Mouse (Mus musculus): ENCODE measurements around the gene Mov10l1. TPM values are rescaled to one million over a fixed set of nuclear protein-coding genes. Genes with fewer than 3 reads are reported as not detected.

The Mov10l1 gene
- total RNA-seq, 2 experiments from 2014 or later: not detected

Other genes with a start within 250 kb of the Mov10l1 start
- gene Brd1, start 248.7 kb upstream of the Mov10l1 start, total RNA-seq (2014; fragmentation: Nextera tagmentation): 40.9 and 53.1 TPM in 2 replicates
- gene Brd1, start 248.7 kb upstream of the Mov10l1 start, total RNA-seq (2017): 51.7 and 52.5 TPM in 2 replicates
- gene Zbed4, start 231.2 kb upstream of the Mov10l1 start, total RNA-seq (2014; fragmentation: Nextera tagmentation): 62.1 and 73.2 TPM in 2 replicates
- gene Zbed4, start 231.2 kb upstream of the Mov10l1 start, total RNA-seq (2017): 55.0 and 61.0 TPM in 2 replicates
- 12.9 and 14.2 TPM in 2 replicates for gene Alg12, start 163.6 kb upstream of the Mov10l1 start, total RNA-seq (2014; fragmentation: Nextera tagmentation)
- gene Alg12, start 163.6 kb upstream of the Mov10l1 start, total RNA-seq (2017): 3.5 and 11.6 TPM in 2 replicates
- gene Creld2, start 163.3 kb upstream of the Mov10l1 start, total RNA-seq (2014; fragmentation: Nextera tagmentation): 72.9 and 76.0 TPM in 2 replicates
- 138 and 139 TPM in 2 replicates for gene Creld2, start 163.3 kb upstream of the Mov10l1 start, total RNA-seq (2017)
- 13.8 and 14.6 TPM in 2 replicates for gene Pim3, start 120.7 kb upstream of the Mov10l1 start, total RNA-seq (2014; fragmentation: Nextera tagmentation)
- gene Pim3, start 120.7 kb upstream of the Mov10l1 start, total RNA-seq (2017): 13.0 and 21.3 TPM in 2 replicates
- gene Ttll8, start 28.5 kb upstream of the Mov10l1 start, total RNA-seq (2014; fragmentation: Nextera tagmentation): not detected in 2 replicates
- gene Ttll8, start 28.5 kb upstream of the Mov10l1 start, total RNA-seq (2017): not detected in 2 replicates
- not detected in 2 replicates for gene Mlc1, start 3.9 kb upstream of the Mov10l1 start, total RNA-seq (2014; fragmentation: Nextera tagmentation)
- gene Mlc1, start 3.9 kb upstream of the Mov10l1 start, total RNA-seq (2017): not detected in 2 replicates
- not detected in 2 replicates for gene Panx2, start 76.8 kb downstream of the Mov10l1 start, total RNA-seq (2014; fragmentation: Nextera tagmentation)
- gene Panx2, start 76.8 kb downstream of the Mov10l1 start, total RNA-seq (2017): not detected in 2 replicates
- 38.0 and 44.2 TPM in 2 replicates for gene Trabd, start 92.2 kb downstream of the Mov10l1 start, total RNA-seq (2014; fragmentation: Nextera tagmentation)
- gene Trabd, start 92.2 kb downstream of the Mov10l1 start, total RNA-seq (2017): 36.9 and 39.8 TPM in 2 replicates
- gene Selenoo, start 106.2 kb downstream of the Mov10l1 start, total RNA-seq (2014; fragmentation: Nextera tagmentation): 11.6 and 21.8 TPM in 2 replicates
- gene Selenoo, start 106.2 kb downstream of the Mov10l1 start, total RNA-seq (2017): 13.6 and 16.2 TPM in 2 replicates
- gene Tubgcp6, start 140.2 kb downstream of the Mov10l1 start, total RNA-seq (2014; fragmentation: Nextera tagmentation): 23.4 and 29.2 TPM in 2 replicates
- 12.6 and 20.2 TPM in 2 replicates for gene Tubgcp6, start 140.2 kb downstream of the Mov10l1 start, total RNA-seq (2017)
- gene Hdac10, start 145.8 kb downstream of the Mov10l1 start, total RNA-seq (2014; fragmentation: Nextera tagmentation): 11.3 and 14.7 TPM in 2 replicates
- gene Hdac10, start 145.8 kb downstream of the Mov10l1 start, total RNA-seq (2017): 11.2 and 13.9 TPM in 2 replicates
- not detected in 2 replicates for gene Mapk12, start 157.8 kb downstream of the Mov10l1 start, total RNA-seq (2014; fragmentation: Nextera tagmentation)
- 0.93 TPM in 1 of 2 replicates, not detected in the other for gene Mapk12, start 157.8 kb downstream of the Mov10l1 start, total RNA-seq (2017)
- gene Mapk11, start 166.7 kb downstream of the Mov10l1 start, total RNA-seq (2014; fragmentation: Nextera tagmentation): not detected in 2 replicates
- not detected in 2 replicates for gene Mapk11, start 166.7 kb downstream of the Mov10l1 start, total RNA-seq (2017)
- 19.1 and 23.4 TPM in 2 replicates for gene Plxnb2, start 197.9 kb downstream of the Mov10l1 start, total RNA-seq (2014; fragmentation: Nextera tagmentation)
- 11.0 and 14.7 TPM in 2 replicates for gene Plxnb2, start 197.9 kb downstream of the Mov10l1 start, total RNA-seq (2017)
- gene Dennd6b, start 213.6 kb downstream of the Mov10l1 start, total RNA-seq (2014; fragmentation: Nextera tagmentation): 4.3 and 6.1 TPM in 2 replicates
- 2.5 and 4.7 TPM in 2 replicates for gene Dennd6b, start 213.6 kb downstream of the Mov10l1 start, total RNA-seq (2017)
- gene Ppp6r2, start 228.6 kb downstream of the Mov10l1 start, total RNA-seq (2014; fragmentation: Nextera tagmentation): 9.2 and 10.5 TPM in 2 replicates
- gene Ppp6r2, start 228.6 kb downstream of the Mov10l1 start, total RNA-seq (2017): 5.8 and 6.4 TPM in 2 replicates

All from granulocyte monocyte progenitor cell, adult 5-6 weeks (primary cell).